Mouse (Mus musculus): ENCODE data around the gene C2cd2.
A peak's percentile ranks its signal among the peaks of the same experiment; 100 is the strongest.

C2cd2 gene

DNA sequence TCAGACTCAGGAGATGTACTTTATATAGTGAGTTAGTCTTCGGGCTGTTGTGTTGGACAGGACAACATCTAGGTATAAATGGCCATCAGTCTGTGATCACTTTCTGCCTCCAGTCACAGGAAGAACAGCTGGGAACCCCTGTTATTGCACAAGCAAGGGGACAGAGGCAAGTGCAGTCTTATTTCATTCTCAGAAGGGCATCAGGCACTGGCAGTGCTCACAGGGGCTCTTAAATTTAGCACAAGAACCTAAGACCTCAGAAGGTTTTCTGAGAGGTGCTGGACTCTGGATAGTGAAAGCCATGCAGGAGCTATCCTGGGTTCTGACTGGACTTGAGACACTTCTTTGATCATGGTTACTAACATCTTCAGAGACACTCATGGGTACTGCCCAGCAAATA, 78.7 kb downstream of the C2cd2 start:
- no peak for DNase-seq (ENCODE audit: low spot score in 2 of 2)

DNA sequence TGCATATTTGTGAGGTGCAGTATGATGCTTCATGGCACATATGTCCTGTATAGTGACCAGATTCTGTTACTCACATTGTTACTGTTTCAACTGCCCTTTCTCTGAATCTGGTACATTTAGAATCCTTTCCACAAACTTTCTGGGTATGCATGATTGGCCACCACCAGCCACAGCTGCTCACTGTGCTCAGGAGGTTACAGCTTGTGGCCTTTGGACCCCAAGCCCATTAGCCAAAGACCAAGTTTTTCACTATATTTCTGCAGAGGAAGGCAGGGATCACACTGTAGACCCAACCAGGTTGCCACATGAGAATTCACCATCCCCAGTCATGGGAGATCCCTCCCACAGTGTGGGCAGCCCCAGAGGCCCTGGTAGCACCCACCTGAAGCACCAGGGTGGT, 79.5 kb downstream of the C2cd2 start:
- DNase-seq (ENCODE audit: low spot score in 2 of 2): no peak

DNA sequence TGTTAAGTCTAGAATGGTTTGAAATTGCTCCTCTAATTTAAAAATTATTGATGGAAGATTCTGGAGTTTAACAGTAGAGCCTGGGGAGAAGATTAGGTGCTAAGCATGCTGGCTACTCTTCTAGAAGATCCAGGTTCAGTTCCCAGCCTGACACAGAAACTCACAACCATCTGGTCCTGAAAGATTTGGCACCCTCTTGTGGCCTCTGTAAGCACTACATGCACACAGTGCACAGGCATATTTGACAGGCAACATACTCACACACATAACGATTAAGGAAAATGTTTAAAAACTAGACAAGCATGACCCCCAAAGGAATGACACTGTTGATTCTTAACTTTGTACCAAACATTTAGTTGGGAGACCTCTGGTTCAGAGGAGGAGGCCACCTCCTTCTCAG, 83.3 kb downstream of the C2cd2 start:
- no peak for DNase-seq (ENCODE audit: low spot score in 2 of 2)

DNA sequence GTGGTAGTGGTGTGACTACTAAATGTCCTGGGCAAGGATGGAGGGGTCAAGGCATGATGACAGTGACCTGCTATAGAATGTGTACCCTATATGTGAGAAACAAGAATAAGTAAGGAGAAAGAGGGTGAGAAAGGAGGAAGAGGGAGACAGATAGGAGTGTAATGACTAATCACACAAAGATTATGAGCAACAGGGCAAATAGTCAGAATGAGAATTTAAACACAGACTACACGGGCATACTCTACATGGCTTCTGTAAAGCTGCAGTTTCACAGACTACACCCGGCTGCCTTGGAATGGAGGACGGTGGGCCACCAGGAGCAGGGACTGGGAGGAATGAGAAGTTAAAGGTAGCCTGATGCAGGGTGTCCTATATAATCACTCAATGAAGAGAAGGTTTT, 84.9 kb downstream of the C2cd2 start:
- no peak for DNase-seq (ENCODE audit: low spot score in 2 of 2)

DNA sequence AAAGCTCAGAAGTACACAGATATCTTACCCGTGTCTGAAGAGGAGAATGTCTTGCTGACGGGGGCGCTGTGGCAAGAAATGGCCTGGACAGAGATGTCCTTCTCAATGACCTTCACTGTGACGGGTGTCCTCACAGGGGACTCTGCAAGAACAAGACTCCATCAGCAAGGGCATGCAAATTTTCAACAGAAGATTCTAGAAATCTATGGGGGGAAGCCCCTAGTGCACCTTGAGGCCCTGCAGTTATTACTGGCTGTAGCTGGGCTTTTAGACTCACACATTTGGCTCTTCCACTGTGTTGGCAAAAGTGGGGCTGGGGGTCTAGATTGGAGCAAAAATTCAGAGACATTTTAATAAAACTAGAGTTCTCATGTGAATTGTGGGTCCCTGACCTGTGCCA, 87.3 kb downstream of the C2cd2 start:
- no peak for DNase-seq (ENCODE audit: low spot score in 2 of 2)

DNA sequence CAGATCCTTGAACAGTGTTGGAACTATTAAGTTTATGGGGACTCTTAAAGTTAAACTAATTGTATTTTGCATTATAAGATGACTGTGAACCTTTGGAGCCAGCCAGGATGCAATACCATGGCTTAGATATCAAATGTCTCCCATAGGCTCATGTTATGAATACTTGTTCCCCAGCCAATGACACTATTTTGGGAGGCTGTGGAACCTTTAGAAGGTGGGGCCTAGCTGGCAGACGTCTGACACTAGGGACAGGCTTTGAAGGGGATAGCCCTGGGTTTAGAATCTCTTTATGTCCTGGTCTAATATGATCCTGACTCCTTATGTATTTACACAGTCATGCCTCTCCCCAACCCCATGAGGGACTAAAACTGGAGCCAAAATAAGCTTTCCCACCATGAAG, 88.0 kb downstream of the C2cd2 start:
- DNase-seq (ENCODE audit: low spot score in 2 of 2): no peak

DNA sequence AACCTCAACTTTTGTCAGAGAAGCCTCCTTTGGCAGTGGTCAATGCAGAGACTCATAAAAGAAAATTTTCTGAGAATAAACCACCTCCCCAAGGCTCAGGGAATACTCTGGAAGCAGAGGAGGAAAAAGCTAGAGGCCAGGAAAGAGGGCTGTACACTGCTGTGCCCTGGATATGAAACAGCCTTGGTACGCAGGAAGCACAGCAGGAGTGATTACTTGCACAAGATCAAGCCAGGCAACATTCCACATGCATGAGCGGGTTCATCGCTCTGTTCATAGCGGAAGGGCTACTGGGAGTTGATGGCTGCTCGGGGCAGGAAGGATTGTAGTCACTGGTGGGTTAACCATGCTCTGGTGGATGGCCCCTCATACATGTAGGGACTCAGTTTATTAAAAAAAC, 89.7 kb downstream of the C2cd2 start:
- DNase-seq (ENCODE audit: low spot score in 2 of 2): no peak

DNA sequence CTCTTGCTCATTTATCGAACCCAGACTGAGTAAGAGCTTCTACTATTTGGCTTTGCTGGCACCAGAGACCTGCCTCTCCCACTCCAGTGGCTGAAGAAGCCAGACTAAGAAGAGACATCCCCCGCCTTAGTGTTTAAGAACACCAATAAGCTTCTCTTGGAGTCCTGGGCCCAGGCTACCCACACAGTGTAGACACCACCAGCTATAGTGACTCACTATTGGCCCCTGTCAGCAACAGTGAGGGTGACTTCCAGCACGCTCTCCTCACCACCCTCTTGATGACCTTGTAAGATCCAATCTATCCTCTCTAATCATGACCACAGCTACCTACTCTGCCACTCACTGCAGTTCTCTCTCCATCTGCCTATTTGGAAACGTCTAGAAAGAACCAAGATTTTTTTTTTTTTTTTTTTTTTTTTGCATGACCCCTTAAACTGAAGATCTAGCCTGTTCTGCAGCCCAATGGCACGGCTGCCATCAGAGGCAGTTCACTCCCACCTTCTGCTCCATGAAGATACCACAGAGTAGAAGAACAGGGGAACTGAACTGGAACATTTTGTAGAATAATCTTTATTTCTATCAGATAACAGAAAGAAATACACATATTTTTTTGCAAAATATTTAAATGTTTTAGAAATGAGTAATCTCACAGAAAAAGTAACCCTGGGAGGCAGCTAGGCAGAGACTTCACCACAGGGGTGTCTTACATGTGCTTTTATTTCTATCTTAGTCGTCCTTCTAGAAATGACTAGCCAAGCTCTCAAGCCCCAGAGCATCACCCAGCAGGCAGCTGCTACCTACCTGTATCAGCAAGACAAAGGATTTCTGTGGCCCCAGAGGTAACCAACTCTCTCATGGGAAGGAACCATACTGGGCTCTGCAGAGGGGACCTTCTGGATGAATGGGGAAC, 93.0 kb downstream of the C2cd2 start:
- DNase-seq (ENCODE audit: low spot score in 2 of 2): no peak

DNA sequence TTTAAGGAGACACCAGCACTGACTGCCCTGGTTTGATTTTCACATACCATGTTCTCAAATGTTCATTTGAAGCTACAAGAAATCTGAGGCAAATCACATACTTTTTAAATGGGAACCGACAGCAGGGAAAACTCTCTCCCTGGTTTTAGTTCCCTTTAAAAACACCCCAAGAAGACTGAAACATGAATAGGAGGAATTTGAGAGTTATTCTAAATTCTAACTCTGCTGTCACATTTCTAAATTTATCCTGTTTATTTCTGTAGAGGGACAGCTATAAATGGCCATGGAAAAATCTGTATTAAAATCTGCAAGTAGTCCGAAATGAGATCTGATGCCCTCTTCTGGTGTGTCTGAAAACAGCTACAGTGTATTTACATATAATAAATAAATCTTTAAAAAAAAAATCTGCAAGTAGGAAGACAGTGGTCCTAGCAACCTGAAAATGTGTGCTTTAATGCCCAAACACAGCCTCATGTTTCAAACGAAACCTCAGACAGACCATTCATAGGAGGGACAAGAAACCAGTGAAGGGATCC, 98.4 kb downstream of the C2cd2 start:
- DNase-seq (ENCODE audit: low spot score in 2 of 2): no peak

DNA sequence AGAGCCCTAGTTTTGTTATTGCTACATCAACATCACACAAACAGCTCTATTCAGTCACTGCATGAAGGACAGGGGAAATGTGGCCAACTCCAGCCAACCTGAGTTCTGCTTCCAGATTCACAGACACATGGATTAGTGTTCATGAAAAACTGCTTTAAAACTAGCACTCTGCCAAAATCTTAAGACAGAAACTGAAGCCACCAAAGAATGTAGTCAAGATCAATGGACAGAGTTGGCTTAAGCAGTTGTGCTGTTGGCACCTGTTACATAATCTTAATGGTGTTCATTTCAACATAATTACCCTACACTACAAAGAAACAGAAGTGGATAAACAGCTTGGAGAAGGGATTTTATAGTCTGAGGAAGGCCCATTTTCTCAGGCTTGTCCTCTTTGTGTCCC, 106.3 kb downstream of the C2cd2 start:
- no peak for DNase-seq (ENCODE audit: low spot score in 2 of 2)

DNA sequence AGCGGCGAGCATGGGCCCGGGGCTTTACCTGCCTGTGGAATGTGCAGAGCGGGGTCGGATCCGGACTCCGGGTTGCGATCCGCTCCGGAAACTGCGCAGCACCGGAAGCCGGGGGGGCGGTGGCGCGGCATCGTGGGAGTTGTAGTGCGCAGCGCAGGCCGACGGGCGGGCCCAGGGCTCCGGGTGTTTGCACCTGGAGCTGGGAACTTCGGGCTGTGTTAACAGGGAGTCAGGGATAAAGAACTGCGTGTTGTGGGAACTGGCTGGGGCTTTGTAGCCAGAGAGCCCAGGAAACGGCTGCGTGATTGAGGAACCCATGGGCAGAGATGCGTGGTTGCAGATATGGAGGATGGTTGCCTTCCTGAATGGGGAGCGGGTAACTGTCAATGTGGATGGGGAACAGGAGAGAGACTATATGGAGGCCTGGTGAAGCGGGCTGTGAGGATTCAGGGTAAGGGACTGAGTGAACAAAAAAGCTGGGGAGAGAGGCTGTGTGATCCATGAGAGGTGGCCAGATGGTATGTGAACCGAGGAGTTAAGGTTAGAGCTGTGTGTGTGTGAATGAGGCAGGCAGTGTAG, 110.6 kb downstream of the C2cd2 start, which contains the start of gene Prdm15:
Gene Prdm15, minus strand, starts transcription at position 110 of the 579 bp plus-strand sequence.
- peak; percentile 81 to 88 for DNase-seq (ENCODE audit: low spot score in 2 of 2)

DNA sequence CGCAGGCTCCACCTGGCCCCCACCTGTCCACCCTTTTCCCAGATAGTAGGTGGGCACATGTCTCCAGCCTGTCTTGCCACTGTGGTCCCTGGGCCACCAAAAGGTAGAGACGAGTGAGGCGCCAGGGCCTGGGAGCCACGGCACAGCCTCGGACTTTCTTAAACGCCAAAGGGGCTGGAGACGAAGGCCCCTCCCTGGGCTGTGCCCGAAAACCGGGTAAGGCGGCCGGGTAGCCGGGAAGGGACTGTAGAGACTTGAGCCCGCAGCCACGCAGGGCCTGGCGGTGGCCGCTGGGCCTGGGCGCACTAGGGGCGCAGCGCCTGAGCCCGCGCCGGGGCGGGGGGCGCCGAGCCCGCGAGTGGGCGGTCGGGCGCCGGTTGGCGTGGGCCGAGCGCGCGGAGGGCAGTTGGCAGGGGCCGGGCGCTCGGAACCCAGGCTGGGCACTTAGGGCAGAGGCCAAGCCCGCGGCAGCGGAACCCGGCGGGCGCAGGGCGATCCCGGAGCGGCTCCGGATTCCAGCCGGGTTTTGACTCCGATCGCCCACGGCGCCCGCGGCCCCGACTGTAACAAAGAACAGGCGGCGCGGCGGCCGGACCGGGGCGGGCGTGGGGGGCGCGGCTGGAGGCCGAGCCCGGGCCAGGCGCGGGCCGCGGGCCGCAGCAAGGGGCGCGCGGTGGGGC, 111.2 kb downstream of the C2cd2 start:
- DNase-seq (ENCODE audit: low spot score in 2 of 2): peak; percentile 79

DNA sequence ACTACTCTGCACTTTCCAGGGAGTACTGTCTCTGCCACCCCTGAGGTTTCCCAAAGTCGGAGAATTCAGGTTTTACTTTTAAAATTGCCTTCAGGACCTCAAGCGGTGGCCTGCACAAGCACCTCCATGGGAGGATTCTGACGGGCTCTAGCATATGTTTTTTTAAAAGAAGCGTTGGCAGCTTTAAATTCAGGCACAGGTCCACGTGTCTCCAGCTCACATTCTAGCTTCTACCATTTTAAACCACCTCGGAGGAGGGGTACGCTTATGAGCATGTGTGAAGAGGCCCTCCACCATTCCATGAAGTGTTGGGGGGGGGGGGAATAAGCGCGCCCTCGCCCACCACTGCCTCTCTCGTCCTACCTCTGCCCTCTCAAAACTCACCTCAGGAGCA, 111.7 kb downstream of the C2cd2 start:
- DNase-seq (ENCODE audit: low spot score in 2 of 2): peak in 1 of 2 experiments; percentile 45

DNA sequence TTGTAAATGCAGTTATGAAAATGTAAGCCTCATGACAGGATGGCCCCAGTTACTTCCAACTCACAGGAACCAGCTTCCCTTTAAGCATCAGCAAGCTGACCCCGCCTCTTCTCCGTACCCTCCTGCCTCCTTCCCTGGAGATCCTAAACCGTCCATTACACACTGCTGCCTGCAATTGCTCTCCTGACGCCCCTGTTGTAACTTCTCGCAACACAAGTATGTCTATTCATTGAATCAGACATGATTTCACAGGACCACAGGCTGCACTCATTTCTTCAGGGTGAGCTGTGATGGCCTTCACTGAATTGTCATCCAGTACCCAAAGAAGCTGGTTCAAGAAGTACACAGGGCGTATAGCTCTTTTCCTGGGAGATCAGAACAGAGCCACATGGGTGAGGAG, 113.6 kb downstream of the C2cd2 start:
- DNase-seq (ENCODE audit: low spot score in 2 of 2): no peak

DNA sequence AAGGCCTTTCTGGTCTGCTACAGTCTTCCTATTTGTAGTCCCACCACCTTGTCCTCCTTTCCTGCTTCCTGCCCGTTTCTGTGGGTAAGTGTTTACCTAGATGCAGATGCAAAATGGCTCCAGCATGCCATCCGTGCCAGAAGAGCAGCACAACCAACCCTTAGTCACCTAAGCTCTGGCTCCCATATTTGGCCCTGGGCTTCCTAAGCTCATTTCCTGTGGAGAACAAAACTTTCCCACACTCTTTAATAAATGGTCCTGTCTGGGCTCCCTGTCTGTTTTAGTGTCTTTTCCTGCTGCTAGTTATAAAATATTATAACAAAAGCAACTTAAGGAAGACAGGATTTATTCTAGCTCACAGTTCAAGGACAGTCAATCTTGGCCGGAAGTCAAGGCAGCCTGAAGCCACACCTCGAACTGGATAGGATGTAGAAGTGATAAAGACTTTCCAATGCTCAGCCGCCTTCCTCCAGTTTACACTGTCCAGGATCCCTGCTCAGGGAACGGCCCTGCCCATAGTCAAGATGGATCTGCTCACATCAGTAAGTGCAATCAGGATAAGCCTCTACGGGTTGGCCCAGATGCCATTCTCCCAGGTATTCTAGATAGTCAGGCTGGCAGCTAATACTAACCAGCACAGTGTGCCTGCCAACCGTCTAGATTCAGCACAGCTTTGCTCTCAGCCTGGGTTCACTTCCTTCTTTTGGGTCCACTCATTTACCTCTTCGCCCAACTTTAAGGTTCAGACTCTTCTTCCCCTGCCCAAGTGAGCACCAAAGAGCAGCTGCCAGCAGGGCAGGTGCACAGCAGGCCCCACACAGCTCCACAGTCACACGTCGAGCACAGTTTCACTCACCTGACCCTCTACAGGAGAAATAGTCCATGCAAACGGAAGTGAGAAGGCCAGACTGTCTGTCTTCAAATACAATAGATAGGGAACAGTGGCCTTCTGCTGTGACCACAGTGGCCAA, 117.1 kb downstream of the C2cd2 start:
- DNase-seq (ENCODE audit: low spot score in 2 of 2): no peak

DNA sequence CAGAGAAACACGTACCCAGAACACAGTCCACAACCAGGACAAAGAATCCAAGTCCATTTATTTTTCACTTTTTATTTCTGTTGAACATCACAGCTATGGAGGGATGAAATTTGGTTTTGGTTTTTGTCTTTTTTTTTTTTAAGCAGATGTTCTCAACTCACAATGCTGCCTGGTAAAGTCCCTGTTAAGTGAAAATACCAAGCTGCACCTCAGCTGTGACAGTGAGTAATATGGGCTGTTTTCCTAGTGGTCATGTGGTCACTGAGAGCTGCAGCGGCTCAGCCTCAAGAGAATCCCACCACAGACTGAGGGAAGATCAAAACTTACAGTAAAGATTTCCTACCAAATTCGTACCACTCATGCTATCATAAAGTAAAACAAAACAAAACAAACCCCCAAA, 130.2 kb downstream of the C2cd2 start:
- no peak for DNase-seq (ENCODE audit: low spot score in 2 of 2)

DNA sequence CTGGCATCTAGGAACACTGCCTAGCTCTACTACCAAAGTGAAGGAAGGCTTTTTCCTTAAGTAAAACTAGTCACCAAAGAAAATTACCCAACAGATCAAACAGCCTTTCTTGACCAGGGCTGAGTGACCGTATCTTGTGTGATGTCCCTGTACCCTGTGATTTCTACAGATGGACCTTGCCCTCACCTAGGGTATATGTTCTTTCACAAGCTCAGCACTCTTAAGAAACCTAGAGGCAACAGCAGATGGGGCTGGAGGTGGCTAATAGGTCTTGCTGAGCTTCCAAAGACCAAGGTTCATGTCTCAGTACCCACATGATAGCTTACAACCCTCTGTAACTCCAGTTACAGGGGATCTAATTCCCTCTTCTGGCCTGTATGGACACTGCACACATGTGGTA, 134.2 kb downstream of the C2cd2 start:
- DNase-seq (ENCODE audit: low spot score in 2 of 2): no peak

DNA sequence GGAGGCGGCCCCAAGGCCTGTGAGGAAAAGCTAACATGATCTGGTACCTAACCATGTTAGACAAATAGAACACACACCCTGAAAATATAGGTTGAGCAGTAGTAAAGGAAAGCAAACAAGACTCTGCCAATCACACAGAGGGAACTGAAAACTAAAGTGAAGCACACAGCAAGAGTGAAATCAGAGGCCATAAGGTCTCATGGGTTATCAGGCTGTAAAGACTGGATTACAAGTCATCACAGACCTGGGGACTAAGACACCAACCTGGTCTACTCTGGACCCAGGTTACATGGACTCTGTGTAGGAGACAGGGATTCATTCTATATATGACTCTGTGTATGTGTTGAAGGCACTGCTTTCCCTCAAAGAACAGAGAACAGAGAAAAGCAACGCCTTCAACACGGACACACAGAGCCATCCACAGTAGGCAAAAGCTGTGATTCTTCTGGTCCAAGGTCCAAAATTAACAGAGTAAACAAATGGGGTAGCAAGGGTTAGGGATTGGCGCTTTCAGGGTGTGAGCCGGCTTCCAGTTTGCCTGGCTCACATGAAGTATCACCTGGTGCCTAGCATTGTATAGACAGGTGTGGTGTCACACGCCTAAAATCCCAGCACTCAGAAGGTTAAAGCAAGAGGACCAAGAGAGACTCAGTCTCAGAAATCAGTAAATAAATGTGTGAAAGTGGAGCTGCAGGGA, 138.9 kb downstream of the C2cd2 start:
- DNase-seq (ENCODE audit: low spot score in 2 of 2): no peak

DNA sequence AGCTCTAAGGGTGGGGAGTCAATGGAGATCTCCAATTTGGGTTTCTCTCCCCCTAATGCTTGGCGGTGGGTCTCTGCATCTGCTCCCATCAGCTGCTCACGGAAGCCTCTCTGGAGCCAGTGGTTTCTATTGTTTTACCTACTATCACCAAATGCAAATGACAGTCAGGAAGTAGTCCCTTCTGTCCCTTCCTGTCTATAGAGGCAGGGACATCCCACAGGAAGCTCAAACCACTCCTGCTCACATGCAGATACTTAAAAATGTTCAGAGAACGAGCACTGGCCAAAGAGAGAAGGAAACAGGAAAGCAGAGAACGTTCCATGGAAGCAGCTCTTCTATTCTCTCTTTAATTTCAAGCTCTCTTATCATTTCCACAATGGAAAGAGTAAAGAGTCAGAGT, 142.9 kb downstream of the C2cd2 start:
- no peak for DNase-seq (ENCODE audit: low spot score in 2 of 2)

DNA sequence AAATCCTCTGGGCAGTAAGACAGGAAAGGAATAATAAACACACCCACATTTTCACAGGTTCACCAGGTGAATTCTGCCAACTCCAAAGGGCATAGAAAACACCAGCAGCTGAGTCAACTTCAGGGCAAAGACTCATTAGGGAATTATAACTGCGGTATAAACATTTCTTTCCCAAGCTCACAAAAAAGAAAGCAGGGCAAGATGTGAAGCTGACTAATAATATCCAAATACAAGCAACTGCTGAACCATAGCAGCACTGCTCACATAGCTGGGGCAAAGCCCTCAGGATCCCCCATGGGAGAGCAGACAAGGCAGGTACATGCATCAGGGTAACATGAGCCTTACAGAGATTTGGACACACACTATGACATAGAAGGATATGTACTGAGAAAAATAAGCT, 145.0 kb downstream of the C2cd2 start:
- no peak for DNase-seq (ENCODE audit: low spot score in 2 of 2)

DNA sequence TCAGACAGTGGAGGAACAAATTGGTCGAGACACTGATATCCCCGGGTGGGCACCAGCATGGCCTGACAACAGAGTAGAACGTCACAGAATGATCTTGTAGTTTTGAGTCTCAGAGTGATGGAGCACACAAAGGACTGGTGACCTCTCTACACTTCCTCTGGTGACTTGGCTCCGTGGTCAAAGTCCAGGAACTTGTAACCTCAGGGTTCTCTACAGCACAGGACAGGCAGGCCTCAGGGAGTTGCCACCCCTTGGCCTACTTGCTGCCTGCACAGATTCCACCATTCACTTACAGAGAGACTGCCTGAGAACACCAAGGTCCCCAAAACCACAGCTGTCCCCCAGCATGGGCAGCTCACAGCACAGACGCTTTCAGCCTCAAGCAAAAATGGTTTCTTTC, 147.1 kb downstream of the C2cd2 start:
- no peak for DNase-seq (ENCODE audit: low spot score in 2 of 2)
